Mouse (Mus musculus): ENCODE data around the gene 1810009A15Rik. TPM values are rescaled to one million over a fixed set of nuclear protein-coding genes. Genes with fewer than 3 reads are reported as not detected.
A peak's percentile ranks its signal among the peaks of the same experiment; 100 is the strongest.

Gene 1810009A15Rik
- polyA plus RNA-seq, 1 experiment from 2014 or later, result 55.6 TPM

- peak; percentile 68 for ATAC-seq (ENCODE audit: low read depth)
- Histone ChIP-seq H3K36me3 (peaks cover 28% of the 10 kb centered on the region), H3K4me1 (replicated peaks) (peaks cover 23% of the 10 kb centered on the region), H3K9ac (peak within 1 kb of the TSS; percentile 79), H3K27me3 (no peaks in the 10 kb centered on the region), H3K4me2 (peak within 1 kb of the TSS; percentile 71), H3K9me3 (no peaks in the 10 kb centered on the region), H3K27ac (replicated peaks) (peak within 1 kb of the TSS; percentile 54; the same call in 1 of the 2 replicates), H3K4me3 (peak within 1 kb of the TSS; percentile 54)
- under 1% methylated on average over 73 of the region's 74 CpGs for WGBS
Measured at GRCm38 (mm10) chr19:8929224-8930088, 40.8 kb downstream of the 1810009A15Rik start, which contains the start of the genes Rom1 and Eml3. TSS of gene Rom1 (minus strand) at chr19:8929356. TSS of gene Eml3 (plus strand) at chr19:8929552.

GRCm38 (mm10) chr19:8930117-8930516 lies 41.5 kb downstream of the 1810009A15Rik start:
- peak overlapping the region; percentile 79 for H3K9ac ChIP-seq
- WGBS, result 14% methylated on average over 11 of the region's 11 CpGs
- peak overlapping the region; percentile 71 for H3K4me2 ChIP-seq
- H3K27me3 ChIP-seq, result no peaks in the 10 kb centered on the region
- H3K27ac ChIP-seq (replicated peaks), result 0 out of 2 replicates have a peak overlapping the region, but pooled peaks have one; percentile 28
- H3K36me3 ChIP-seq, result peaks cover 28% of the 10 kb centered on the region
- no peaks in the 10 kb centered on the region for H3K9me3 ChIP-seq
- no peak for ATAC-seq (ENCODE audit: low read depth)
- peaks cover 23% of the 10 kb centered on the region for H3K4me1 ChIP-seq (replicated peaks)
- H3K4me3 ChIP-seq, result peak overlapping the region; percentile 54

- Histone ChIP-seq H3K4me3 (0 out of 2 replicates have a peak overlapping the region, but pooled peaks have one; percentile 54), H3K4me2 (peak overlapping the region; percentile 71), H3K27ac (replicated peaks) (no peak overlapping the region), H3K27me3 (no peaks in the 10 kb centered on the region), H3K9me3 (no peaks in the 10 kb centered on the region), H3K9ac (peak overlapping the region; percentile 79), H3K36me3 (peaks cover 21% of the 10 kb centered on the region), H3K4me1 (replicated peaks) (peaks cover 23% of the 10 kb centered on the region)
- WGBS, result 82% methylated on average over 7 of the region's 7 CpGs
- ATAC-seq (ENCODE audit: low read depth), result no peak
Measured at GRCm38 (mm10) chr19:8930771-8931170, 42.1 kb downstream of the 1810009A15Rik start.

- ATAC-seq (ENCODE audit: low read depth), result no peak
- 88% methylated on average over 2 of the region's 2 CpGs for WGBS
- Histone ChIP-seq H3K4me2 (no peak overlapping the region), H3K27ac (replicated peaks) (no peak overlapping the region), H3K4me3 (no peak overlapping the region), H3K27me3 (no peaks in the 10 kb centered on the region), H3K36me3 (peaks cover 8% of the 10 kb centered on the region), H3K9ac (no peak overlapping the region), H3K9me3 (no peaks in the 10 kb centered on the region), H3K4me1 (replicated peaks) (peaks cover 13% of the 10 kb centered on the region)
Measured at GRCm38 (mm10) chr19:8936736-8937135, 48.1 kb downstream of the 1810009A15Rik start.

Small RNA genes within 50 kb of the gene (microRNA-seq; reads per million reads assigned to microRNA genes)
- not detected for gene Mir5136

Other genes with a start within 250 kb of the 1810009A15Rik start
- gene Chrm1, start 225.1 kb upstream of the 1810009A15Rik start, polyA plus RNA-seq (2015; fragmentation: Nextera tagmentation; extraction: Ambion mirVana), result 0.18 and 0.32 TPM in 2 replicates
- 149 and 155 TPM in 2 replicates for gene Slc3a2, start 165.5 kb upstream of the 1810009A15Rik start, polyA plus RNA-seq (2015; fragmentation: Nextera tagmentation; extraction: Ambion mirVana)
- gene Wdr74, start 153.0 kb upstream of the 1810009A15Rik start, polyA plus RNA-seq (2015; fragmentation: Nextera tagmentation; extraction: Ambion mirVana), result 84.4 and 87.8 TPM in 2 replicates
- gene 1700092M07Rik, start 148.1 kb upstream of the 1810009A15Rik start, polyA plus RNA-seq (2015; fragmentation: Nextera tagmentation; extraction: Ambion mirVana), result 1.6 and 2.4 TPM in 2 replicates
- gene Stx5a, start 147.4 kb upstream of the 1810009A15Rik start, polyA plus RNA-seq (2015; fragmentation: Nextera tagmentation; extraction: Ambion mirVana), result 124 and 127 TPM in 2 replicates
- 161 and 192 TPM in 2 replicates for gene Nxf1, start 131.8 kb upstream of the 1810009A15Rik start, polyA plus RNA-seq (2015; fragmentation: Nextera tagmentation; extraction: Ambion mirVana)
- 219 and 253 TPM in 2 replicates for gene Tmem223, start 117.9 kb upstream of the 1810009A15Rik start, polyA plus RNA-seq (2015; fragmentation: Nextera tagmentation; extraction: Ambion mirVana)
- gene Tmem179b, start 114.4 kb upstream of the 1810009A15Rik start, polyA plus RNA-seq (2015; fragmentation: Nextera tagmentation; extraction: Ambion mirVana), result 39.3 and 41.9 TPM in 2 replicates
- 22.9 and 25.9 TPM in 2 replicates for gene Taf6l, start 102.4 kb upstream of the 1810009A15Rik start, polyA plus RNA-seq (2015; fragmentation: Nextera tagmentation; extraction: Ambion mirVana)
- 167 and 168 TPM in 2 replicates for gene Polr2g, start 90.3 kb upstream of the 1810009A15Rik start, polyA plus RNA-seq (2015; fragmentation: Nextera tagmentation; extraction: Ambion mirVana)
- 8.2 and 8.6 TPM in 2 replicates for gene Zbtb3, start 86.3 kb upstream of the 1810009A15Rik start, polyA plus RNA-seq (2015; fragmentation: Nextera tagmentation; extraction: Ambion mirVana)
- 47.6 and 59.0 TPM in 2 replicates for gene Ttc9c, start 69.5 kb upstream of the 1810009A15Rik start, polyA plus RNA-seq (2015; fragmentation: Nextera tagmentation; extraction: Ambion mirVana)
- 5.3 and 6.0 TPM in 2 replicates for gene Hnrnpul2, start 68.8 kb upstream of the 1810009A15Rik start, polyA plus RNA-seq (2015; fragmentation: Nextera tagmentation; extraction: Ambion mirVana)
- not detected in 2 replicates for gene AC129217.1, start 59.1 kb upstream of the 1810009A15Rik start, polyA plus RNA-seq (2015; fragmentation: Nextera tagmentation; extraction: Ambion mirVana)
- gene Bscl2, start 51.4 kb upstream of the 1810009A15Rik start, polyA plus RNA-seq (2015; fragmentation: Nextera tagmentation; extraction: Ambion mirVana), result 82.5 and 84.2 TPM in 2 replicates
- 335 and 393 TPM in 2 replicates for gene Gng3, start 49.7 kb upstream of the 1810009A15Rik start, polyA plus RNA-seq (2015; fragmentation: Nextera tagmentation; extraction: Ambion mirVana)
- 0.96 and 1.4 TPM in 2 replicates for gene Lrrn4cl, start 38.1 kb upstream of the 1810009A15Rik start, polyA plus RNA-seq (2015; fragmentation: Nextera tagmentation; extraction: Ambion mirVana)
- 166 and 171 TPM in 2 replicates for gene Ubxn1, start 17.4 kb upstream of the 1810009A15Rik start, polyA plus RNA-seq (2015; fragmentation: Nextera tagmentation; extraction: Ambion mirVana)
- 69.0 and 73.5 TPM in 2 replicates for gene Uqcc3, start 7.9 kb upstream of the 1810009A15Rik start, polyA plus RNA-seq (2015; fragmentation: Nextera tagmentation; extraction: Ambion mirVana)
- gene Lbhd1, start 5.1 kb upstream of the 1810009A15Rik start, polyA plus RNA-seq (2015; fragmentation: Nextera tagmentation; extraction: Ambion mirVana), result 41.1 and 56.4 TPM in 2 replicates
- not detected in 2 replicates for gene Gm49403, start 4.9 kb upstream of the 1810009A15Rik start, polyA plus RNA-seq (2015; fragmentation: Nextera tagmentation; extraction: Ambion mirVana)
- gene Gm49416, start 73 bp downstream of the 1810009A15Rik start, polyA plus RNA-seq (2015; fragmentation: Nextera tagmentation; extraction: Ambion mirVana), result 0.27 TPM in 1 of 2 replicates, not detected in the other
- gene Ints5, start 4.2 kb downstream of the 1810009A15Rik start, polyA plus RNA-seq (2015; fragmentation: Nextera tagmentation; extraction: Ambion mirVana), result 31.7 and 36.2 TPM in 2 replicates
- 89.4 and 101 TPM in 2 replicates for gene Ganab, start 9.2 kb downstream of the 1810009A15Rik start, polyA plus RNA-seq (2015; fragmentation: Nextera tagmentation; extraction: Ambion mirVana)
- gene B3gat3, start 31.5 kb downstream of the 1810009A15Rik start, polyA plus RNA-seq (2015; fragmentation: Nextera tagmentation; extraction: Ambion mirVana), result 86.9 and 88.7 TPM in 2 replicates
- 1.6 and 2.8 TPM in 2 replicates for gene Rom1, start 40.5 kb downstream of the 1810009A15Rik start, polyA plus RNA-seq (2015; fragmentation: Nextera tagmentation; extraction: Ambion mirVana)
- gene Eml3, start 40.7 kb downstream of the 1810009A15Rik start, polyA plus RNA-seq (2015; fragmentation: Nextera tagmentation; extraction: Ambion mirVana), result 11.8 and 12.2 TPM in 2 replicates
- gene Mta2, start 53.0 kb downstream of the 1810009A15Rik start, polyA plus RNA-seq (2015; fragmentation: Nextera tagmentation; extraction: Ambion mirVana), result 126 and 141 TPM in 2 replicates
- gene Tut1, start 65.0 kb downstream of the 1810009A15Rik start, polyA plus RNA-seq (2015; fragmentation: Nextera tagmentation; extraction: Ambion mirVana), result 29.2 and 30.1 TPM in 2 replicates
- 323 and 328 TPM in 2 replicates for gene Eef1g, start 78.2 kb downstream of the 1810009A15Rik start, polyA plus RNA-seq (2015; fragmentation: Nextera tagmentation; extraction: Ambion mirVana)
- gene Ahnak, start 100.4 kb downstream of the 1810009A15Rik start, polyA plus RNA-seq (2015; fragmentation: Nextera tagmentation; extraction: Ambion mirVana), result 4.8 and 4.9 TPM in 2 replicates
- not detected in 2 replicates for gene Scgb1a1, start 199.1 kb downstream of the 1810009A15Rik start, polyA plus RNA-seq (2015; fragmentation: Nextera tagmentation; extraction: Ambion mirVana)
- 18.5 and 21.8 TPM in 2 replicates for gene Asrgl1, start 246.8 kb downstream of the 1810009A15Rik start, polyA plus RNA-seq (2015; fragmentation: Nextera tagmentation; extraction: Ambion mirVana)